Mouse (Mus musculus) kidney, postnatal 0 days (tissue): ENCODE data around the gene Acsf3. TPM values are rescaled to one million over a fixed set of nuclear protein-coding genes. Genes with fewer than 3 reads are reported as not detected.

ENCODE experiments used
- ATAC-seq: fragments of 200-750 bp; cut with Nextera tagmentation; replicated peaks from 2 replicates; pipeline ENCODE4 v1.8.0; 2017; ENCODE audit warnings: low read depth, moderate number of reproducible peaks, moderate TSS enrichment, moderate library complexity; ENCODE audit not compliant: low FRiP score
- DNase-seq: peaks from one replicate; pipeline ENCODE4 v3.0.0-alpha.2; 2016; ENCODE audit warnings: low spot score
- H3K27ac ChIP-seq: fragments of 300-500 bp; sonication (generic); 2 replicates; pipeline ENCODE4 v1.5.1; 2014; ENCODE audit warnings: mild to moderate bottlenecking
- H3K27me3 ChIP-seq: fragments of 300-500 bp; sonication (generic); 2 replicates; pipeline ENCODE4 v1.6.1; 2014; ENCODE audit warnings: low read length, mixed read lengths; ENCODE audit not compliant: insufficient read depth
- H3K36me3 ChIP-seq: fragments of 300-500 bp; sonication (generic); 2 replicates; pipeline ENCODE4 v1.6.1; 2014; ENCODE audit warnings: low read length, mixed read lengths; ENCODE audit not compliant: insufficient read depth
- H3K4me1 ChIP-seq: fragments of 300-500 bp; sonication (generic); replicated peaks from 2 replicates; pipeline ENCODE4 v1.6.1; 2014; ENCODE audit warnings: antibody characterized with exemption, low read length, mixed read lengths; ENCODE audit not compliant: insufficient read depth
- H3K4me2 ChIP-seq: fragments of 300-500 bp; sonication (generic); 2 replicates; pipeline ENCODE4 v1.6.1; 2014; ENCODE audit warnings: mild to moderate bottlenecking, low read length, moderate library complexity, mixed read lengths
- H3K4me3 ChIP-seq: fragments of 300-500 bp; sonication (generic); replicated peaks from 2 replicates; pipeline ENCODE4 v1.5.1; 2014; ENCODE audit warnings: low read depth, low read length
- H3K9ac ChIP-seq: fragments of 300-500 bp; sonication (generic); 2 replicates; pipeline ENCODE4 v1.6.1; 2014; ENCODE audit warnings: low read depth, low read length
- H3K9me3 ChIP-seq: fragments of 300-500 bp; sonication (generic); replicated peaks from 2 replicates; pipeline ENCODE4 v1.6.1; 2016; ENCODE audit warnings: low read length, inconsistent platforms, mixed read lengths
- CTCF ChIP-seq: IDR thresholded peaks from 2 replicates; pipeline ENCODE4 v1.5.1; 2016; ENCODE audit warnings: antibody characterized with exemption, low read depth, mild to moderate bottlenecking, moderate library complexity
- WGBS: fragments of 180-500 bp; shearing (Covaris S2); extraction: QIAGEN DNeasy Blood & Tissue Kit; methylation state at CpG from one replicate; pipeline ENCODE4 v1.1.7; 2014; 5-methylcytosine and 5-hydroxymethylcytosine counted together
- polyA plus RNA-seq: library from polyadenylated mRNA; unstranded; fragments of >200 nt; fragmentation: Nextera tagmentation; extraction: Ambion mirVana; gene quantifications from 2 replicates; pipeline ENCODE4 v1.2.1, GENCODE M21; 2015

The Acsf3 gene
- polyA plus RNA-seq, 1 experiment from 2014 or later = 21.4 TPM

DNA sequence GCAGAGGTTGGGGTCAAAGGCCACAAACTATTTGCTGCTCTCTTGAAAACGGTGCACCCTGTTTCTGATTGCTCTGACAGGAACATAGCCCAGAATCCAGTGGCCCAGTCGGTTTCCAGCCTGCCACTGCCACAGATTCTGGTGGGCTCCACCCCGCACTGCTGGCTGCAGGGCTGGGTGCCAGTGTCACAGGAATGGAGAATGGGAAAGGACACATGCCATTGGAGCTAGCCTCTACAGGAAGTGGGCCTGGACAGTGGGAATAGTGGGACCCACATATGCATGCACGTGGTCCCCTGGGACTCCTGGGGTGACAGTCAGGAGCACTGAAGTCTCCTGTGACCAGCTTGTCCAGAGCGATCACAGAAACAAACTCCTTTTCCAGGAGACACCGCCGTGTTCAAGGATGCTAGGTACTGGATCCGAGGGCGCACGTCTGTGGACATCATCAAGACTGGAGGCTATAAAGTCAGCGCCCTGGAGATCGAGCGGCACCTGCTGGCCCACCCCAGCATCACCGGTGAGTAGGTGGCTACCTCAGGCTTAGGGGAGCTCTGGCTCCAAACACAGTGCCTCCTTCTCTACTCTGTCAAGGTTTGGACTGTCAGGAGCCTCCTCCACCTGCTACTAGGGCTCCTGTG, 37.4 kb downstream of the Acsf3 start:
- Histone ChIP-seq H3K4me3 (no peak overlapping the region), H3K9ac (no peak overlapping the region), H3K36me3 (peaks cover 4% of the 10 kb centered on the region; the same call in 1 of the 2 replicates), H3K27me3 (no peaks in the 10 kb centered on the region), H3K9me3 (no peaks in the 10 kb centered on the region), H3K4me2 (no peak overlapping the region), H3K27ac (no peak overlapping the region), H3K4me1 (no peaks in the 10 kb centered on the region)
- ATAC-seq (no peak), DNase-seq (no peak)
- peak; percentile 42 for TF ChIP-seq CTCF
- WGBS = 77% methylated on average over 14 of the region's 14 CpGs

DNA sequence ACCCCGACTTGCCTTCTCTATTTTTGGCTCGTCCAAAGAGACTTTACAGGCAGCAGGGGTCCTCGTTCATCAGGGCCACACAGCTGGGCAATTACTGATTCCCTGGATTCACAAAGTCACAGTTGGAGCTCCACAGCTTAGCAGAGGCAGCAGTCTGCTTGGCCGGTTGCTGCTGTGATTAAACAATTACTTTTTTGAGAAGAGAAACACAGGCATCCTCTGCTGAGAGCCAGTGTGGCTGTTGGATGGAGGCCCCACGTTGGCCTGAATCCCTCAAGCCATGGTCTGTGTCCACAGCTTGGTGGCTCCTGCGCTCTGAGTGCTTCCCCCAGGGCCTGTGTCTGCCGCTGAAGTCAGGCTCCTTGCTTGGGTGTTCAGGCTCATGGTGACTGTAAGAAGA, 39.3 kb downstream of the Acsf3 start:
- no peak overlapping the region for H3K4me2 ChIP-seq
- H3K27me3 ChIP-seq = no peaks in the 10 kb centered on the region
- H3K9me3 ChIP-seq = no peaks in the 10 kb centered on the region
- WGBS = 56% methylated on average over 7 of the region's 7 CpGs
- H3K36me3 ChIP-seq = peaks cover 4% of the 10 kb centered on the region; the same call in 1 of the 2 replicates
- no peaks in the 10 kb centered on the region for H3K4me1 ChIP-seq
- no peak overlapping the region for H3K4me3 ChIP-seq
- H3K9ac ChIP-seq = no peak overlapping the region
- ATAC-seq = no peak
- DNase-seq = no peak
- TF ChIP-seq CTCF = no peak
- no peak overlapping the region for H3K27ac ChIP-seq

DNA sequence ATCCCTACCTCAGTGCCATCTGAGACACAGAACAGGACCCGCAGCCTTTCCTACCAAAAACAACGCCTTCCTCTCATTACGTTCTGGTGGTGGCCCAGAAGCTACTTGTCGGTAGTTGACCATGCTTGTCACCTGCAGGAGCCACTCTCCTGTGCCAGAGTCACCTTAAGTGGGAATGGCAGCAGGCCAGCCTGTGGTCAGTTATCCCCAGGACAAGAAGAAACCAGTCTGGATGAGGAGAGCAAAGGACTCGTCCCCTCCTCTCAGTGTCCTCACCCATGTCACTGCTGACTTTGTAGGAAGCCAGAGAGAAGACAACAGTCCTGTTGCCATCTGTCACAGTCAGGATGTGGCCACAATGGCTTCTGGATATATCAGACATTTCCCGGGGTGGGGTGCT, 41.7 kb downstream of the Acsf3 start:
- 90% methylated on average over 6 of the region's 6 CpGs for WGBS
- H3K27ac ChIP-seq = no peak overlapping the region
- peaks cover 4% of the 10 kb centered on the region; the same call in 1 of the 2 replicates for H3K36me3 ChIP-seq
- TF ChIP-seq CTCF = no peak
- ATAC-seq (no peak), DNase-seq (no peak)
- H3K4me2 ChIP-seq = no peak overlapping the region
- H3K4me3 ChIP-seq = no peak overlapping the region
- no peaks in the 10 kb centered on the region for H3K27me3 ChIP-seq
- no peaks in the 10 kb centered on the region for H3K4me1 ChIP-seq
- H3K9me3 ChIP-seq = no peaks in the 10 kb centered on the region
- no peak overlapping the region for H3K9ac ChIP-seq

DNA sequence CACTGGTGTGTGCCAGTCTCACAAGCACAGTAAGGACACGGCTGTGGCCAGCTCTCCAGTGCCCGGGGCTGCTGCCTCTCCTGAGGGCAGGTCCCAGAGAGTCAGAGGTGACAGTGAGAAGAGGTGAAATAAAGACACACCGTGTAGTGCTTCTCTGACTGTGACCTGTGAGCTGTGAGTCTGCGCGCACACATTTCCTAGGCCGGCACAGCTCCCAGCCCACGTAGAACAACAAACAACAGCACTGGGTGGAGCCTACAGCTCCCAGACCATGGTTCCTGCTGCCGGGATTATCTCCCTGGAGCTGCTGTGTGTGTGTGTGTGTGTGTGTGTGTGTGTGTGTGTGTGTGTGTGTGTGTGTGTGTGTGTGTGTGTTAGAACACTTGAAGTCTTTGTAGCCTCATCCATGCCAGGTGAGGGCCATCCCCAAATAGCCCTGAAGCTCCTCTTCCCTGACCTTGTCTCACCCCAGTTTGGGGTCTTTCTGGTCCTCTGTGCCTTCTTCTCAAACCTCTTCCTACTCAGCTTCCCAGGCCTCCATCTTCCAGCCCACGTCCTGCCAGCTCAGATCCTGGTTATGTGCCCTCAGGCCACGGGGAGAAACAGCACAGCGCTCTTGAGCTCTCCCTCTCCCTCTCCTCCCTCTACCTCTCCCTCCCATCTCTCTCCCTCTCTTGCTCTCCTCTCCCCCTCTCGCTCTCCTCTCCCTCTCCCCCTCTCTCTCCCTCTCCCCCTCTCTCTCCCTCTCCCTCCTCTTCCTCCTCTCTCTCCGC, 42.6 kb downstream of the Acsf3 start:
- Histone ChIP-seq H3K4me3 (no peak overlapping the region), H3K27ac (no peak overlapping the region), H3K27me3 (no peaks in the 10 kb centered on the region), H3K4me1 (no peaks in the 10 kb centered on the region), H3K36me3 (peaks cover 4% of the 10 kb centered on the region; the same call in 1 of the 2 replicates), H3K4me2 (no peak overlapping the region), H3K9ac (no peak overlapping the region), H3K9me3 (no peaks in the 10 kb centered on the region)
- TF ChIP-seq CTCF = no peak
- 39% methylated on average over 13 of the region's 13 CpGs for WGBS
- ATAC-seq = 0 out of 2 replicates have a peak, but pooled peaks have one; percentile 18
- DNase-seq = no peak

DNA sequence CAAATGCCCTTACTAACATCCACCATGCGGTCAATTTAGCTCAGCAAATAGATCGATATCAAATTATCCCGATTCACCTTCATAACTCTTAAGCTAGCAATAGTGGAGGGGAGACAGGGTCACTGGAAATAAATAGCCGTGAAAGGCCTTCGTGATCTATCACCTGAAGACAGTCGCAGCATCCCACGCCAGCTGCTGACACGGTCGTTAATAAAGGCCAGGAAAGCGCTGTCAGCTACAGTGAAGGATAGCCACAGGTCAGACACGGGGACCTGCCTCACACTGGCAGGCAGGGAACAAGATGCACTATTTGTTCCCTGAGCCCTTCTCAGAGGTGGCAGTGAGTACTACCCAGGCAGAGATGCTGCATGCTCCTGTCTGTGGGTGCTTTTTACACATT, 44.5 kb downstream of the Acsf3 start:
- Histone ChIP-seq H3K27me3 (no peaks in the 10 kb centered on the region), H3K4me1 (no peaks in the 10 kb centered on the region), H3K4me3 (no peak overlapping the region), H3K27ac (no peak overlapping the region), H3K9ac (no peak overlapping the region), H3K9me3 (no peaks in the 10 kb centered on the region), H3K4me2 (no peak overlapping the region), H3K36me3 (no peaks in the 10 kb centered on the region)
- TF ChIP-seq CTCF = no peak
- 18% methylated on average over 11 of the region's 11 CpGs for WGBS
- ATAC-seq = no peak
- DNase-seq = peak; percentile 66

DNA sequence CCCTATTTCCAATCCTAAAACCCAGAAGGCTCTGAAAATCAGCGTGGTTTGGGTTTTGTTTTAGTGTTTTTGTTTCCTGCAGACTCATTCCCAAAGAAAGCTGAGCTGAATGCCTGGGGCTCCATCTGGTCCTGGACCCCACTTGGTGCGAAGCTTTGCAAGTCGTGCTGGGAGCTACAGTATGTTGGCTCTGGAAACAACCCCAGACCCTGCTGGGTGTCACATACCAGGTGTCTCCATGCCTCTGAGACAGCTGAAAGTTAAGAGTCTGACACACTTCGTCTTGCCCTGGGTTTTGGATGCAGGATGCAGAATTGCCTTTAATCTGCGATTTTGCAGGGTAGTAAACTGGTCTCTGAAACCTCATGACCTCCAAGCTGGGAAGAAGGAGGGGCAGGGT, 49.3 kb downstream of the Acsf3 start:
- ATAC-seq (no peak), DNase-seq (no peak)
- H3K4me1 ChIP-seq = no peaks in the 10 kb centered on the region
- H3K36me3 ChIP-seq = no peaks in the 10 kb centered on the region
- H3K27me3 ChIP-seq = no peaks in the 10 kb centered on the region
- no peak for TF ChIP-seq CTCF
- WGBS = 40% methylated on average over 5 of the region's 5 CpGs
- H3K9me3 ChIP-seq = no peaks in the 10 kb centered on the region
- no peak overlapping the region for H3K27ac ChIP-seq
- H3K4me3 ChIP-seq = no peak overlapping the region
- H3K4me2 ChIP-seq = no peak overlapping the region
- no peak overlapping the region for H3K9ac ChIP-seq
